In the genomic region with DNA sequence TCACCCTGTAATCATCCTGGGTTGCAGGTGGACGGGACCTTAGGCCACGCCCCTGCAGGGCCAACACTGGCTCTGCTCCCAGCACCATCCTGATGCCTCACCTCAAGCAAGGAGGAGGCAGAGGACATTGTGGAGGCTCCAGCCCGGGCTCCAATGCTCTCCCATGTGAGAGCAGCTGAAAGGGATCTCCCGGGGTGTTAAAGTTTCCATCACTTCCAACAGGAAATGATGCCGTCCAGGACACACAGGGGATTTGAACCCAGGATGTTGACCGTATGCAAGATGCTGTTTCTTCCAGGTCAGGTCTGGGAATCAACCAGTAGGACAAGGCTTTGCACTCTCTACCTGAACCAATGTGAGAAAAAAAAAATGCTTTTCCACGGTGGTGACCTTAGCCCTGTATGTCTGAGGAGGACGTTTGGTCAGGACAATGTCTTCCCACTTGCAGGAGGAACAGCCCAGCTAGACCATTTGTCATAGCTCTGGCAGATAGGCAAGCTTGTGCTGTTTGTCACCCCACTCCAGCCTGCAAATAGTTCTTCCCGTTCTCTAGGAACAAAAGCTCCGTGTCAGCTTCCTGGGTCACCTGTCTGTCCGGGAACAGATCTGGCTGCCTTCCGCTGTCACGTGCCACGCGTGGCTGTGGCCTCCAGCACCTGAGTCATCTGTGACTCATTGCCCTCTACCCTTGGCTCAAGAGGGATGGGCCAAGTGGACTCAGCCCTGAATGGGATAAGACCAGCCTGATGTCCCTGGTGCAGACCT, we compare ENCODE assay signal across 13 mouse cellular contexts. TPM values are rescaled to one million over a fixed set of nuclear protein-coding genes. Genes with fewer than 3 reads are reported as not detected.
DNase-seq lines count a peak whose midpoint lies in the region; ATAC-seq and TF ChIP-seq lines count a peak whose summit lies in the region.
"Had no signal": no experiment of that assay in that cellular context is flagged by ENCODE, and none has a peak within 500 bp of the region (broad histone marks: within the 10 kb centered on the region; RNA-seq: fewer than 3 reads in every experiment).

No protein-coding gene starts in this region.

- no peaks in the 10 kb centered on the region for H3K9me3 ChIP-seq in kidney, embryonic 16.5 days (ENCODE audit: low read length)
- H3K9me3 ChIP-seq in intestine, postnatal 0 days (ENCODE audit: control insufficient read depth), result no peaks in the 10 kb centered on the region
- H3K9me3 ChIP-seq in midbrain, embryonic 14.5 days (ENCODE audit: control insufficient read depth, low read length), result no peaks in the 10 kb centered on the region
- H3K9me3 ChIP-seq: forebrain, embryonic 13.5 days; G1E had no signal

- H3K4me3 ChIP-seq in kidney, embryonic 16.5 days (ENCODE audit: low read length), result no peak overlapping the region
- H3K4me3 ChIP-seq in intestine, postnatal 0 days (ENCODE audit: low read depth, low read length), result no peak overlapping the region
- H3K4me3 ChIP-seq in midbrain, embryonic 14.5 days (replicated peaks; ENCODE audit: low read depth, low read length), result no peak overlapping the region
- H3K4me3 ChIP-seq: forebrain, embryonic 13.5 days; left cerebral cortex, adult 2 months had no signal

- H3K9ac ChIP-seq in kidney, embryonic 16.5 days (replicated peaks; ENCODE audit: low read length), result no peak overlapping the region
- no peak overlapping the region for H3K9ac ChIP-seq in intestine, postnatal 0 days (ENCODE audit: low read depth, low read length)
- H3K9ac ChIP-seq in midbrain, embryonic 14.5 days (replicated peaks; ENCODE audit: low read length), result no peak overlapping the region
- H3K9ac ChIP-seq: forebrain, embryonic 13.5 days had no signal

- H3K27ac ChIP-seq in kidney, embryonic 16.5 days (ENCODE audit: low read length), result no peak overlapping the region
- peak overlapping the region; percentile 85 for H3K27ac ChIP-seq in intestine, postnatal 0 days (ENCODE audit: low read depth, low read length)
- H3K27ac ChIP-seq in midbrain, embryonic 14.5 days (replicated peaks; ENCODE audit: low read depth, low read length), result no peak overlapping the region
- H3K27ac ChIP-seq: forebrain, embryonic 13.5 days; left cerebral cortex, adult 2 months; macrophage had no signal

- no peak; the same call in 1 of the 2 replicates for ATAC-seq in kidney, embryonic 16.5 days (ENCODE audit: low FRiP score, low TSS enrichment)
- peak; percentile 90 for ATAC-seq in intestine, postnatal 0 days
- no peak for ATAC-seq in midbrain, embryonic 14.5 days (ENCODE audit: low FRiP score, low TSS enrichment)
- ATAC-seq: forebrain, embryonic 13.5 days had no signal

- no peaks in the 10 kb centered on the region for H3K27me3 ChIP-seq in kidney, embryonic 16.5 days (ENCODE audit: insufficient read depth, low read length)
- H3K27me3 ChIP-seq in intestine, postnatal 0 days (replicated peaks; ENCODE audit: control insufficient read depth, insufficient read depth, low read length), result no peaks in the 10 kb centered on the region
- H3K27me3 ChIP-seq in midbrain, embryonic 14.5 days (ENCODE audit: control insufficient read depth, insufficient read depth, low read length), result no peaks in the 10 kb centered on the region
- H3K27me3 ChIP-seq: forebrain, embryonic 13.5 days had no signal

- WGBS in kidney, embryonic 16.5 days, result 68% methylated on average over 15 of the region's 15 CpGs
- 50% methylated on average over 15 of the region's 15 CpGs for WGBS in intestine, postnatal 0 days
- WGBS in midbrain, embryonic 14.5 days, result 79% methylated on average over 15 of the region's 15 CpGs

- no peak for TF ChIP-seq CTCF in intestine, postnatal 0 days (IDR thresholded peaks at IDR 0.05; ENCODE audit: low read depth)

- no peaks in the 10 kb centered on the region for H3K36me3 ChIP-seq in kidney, embryonic 16.5 days (ENCODE audit: insufficient read depth, low read length)
- H3K36me3 ChIP-seq in intestine, postnatal 0 days (ENCODE audit: control insufficient read depth, insufficient read depth), result no peaks in the 10 kb centered on the region
- no peaks in the 10 kb centered on the region for H3K36me3 ChIP-seq in midbrain, embryonic 14.5 days (ENCODE audit: control insufficient read depth, insufficient read depth, low read length)
- H3K36me3 ChIP-seq: G1E had no signal

- peak; percentile 54 for DNase-seq in kidney, adult 9 months
- DNase-seq in 3T3-L1 (ENCODE audit: low read depth, low spot score) (peak; percentile 77), NIH3T3 (ENCODE audit: low read depth) (peak; percentile 42)
- DNase-seq in midbrain, embryonic 14.5 days, result no peak
- no peak for DNase-seq in spleen, postnatal 36 days (ENCODE audit: low spot score in 2 of 2)
- DNase-seq: cerebellum, adult 8-10 months; retina, postnatal 1 day had no signal

- no peak overlapping the region for H3K4me2 ChIP-seq in kidney, embryonic 16.5 days (replicated peaks; ENCODE audit: low read depth, low read length)
- H3K4me2 ChIP-seq in intestine, postnatal 0 days (replicated peaks; ENCODE audit: low read depth), result no peak overlapping the region
- H3K4me2 ChIP-seq in midbrain, embryonic 14.5 days (ENCODE audit: low read length), result no peak overlapping the region
- H3K4me2 ChIP-seq: forebrain, embryonic 13.5 days had no signal

- 0 out of 2 replicates have a peak, but pooled peaks cover 4% of the 10 kb centered on the region for H3K4me1 ChIP-seq in kidney, embryonic 16.5 days (ENCODE audit: insufficient read depth, low read length)
- peaks cover 9% of the 10 kb centered on the region; the same call in 1 of the 2 replicates for H3K4me1 ChIP-seq in intestine, postnatal 0 days (replicated peaks; ENCODE audit: control insufficient read depth, insufficient read depth, low read length)
- no peaks in the 10 kb centered on the region for H3K4me1 ChIP-seq in midbrain, embryonic 14.5 days (ENCODE audit: control insufficient read depth, insufficient read depth, low read length)
- H3K4me1 ChIP-seq: forebrain, embryonic 13.5 days had no signal

RNA-seq across cellular contexts. Expression of gene Vegfa, which starts 28.3 kb away (rescaled TPM):
- polyA plus RNA-seq in kidney, embryonic 16.5 days (2015; fragmentation: Nextera tagmentation; extraction: Ambion mirVana), result 5.7 and 5.9 TPM in 2 replicates
- 5.9 and 8.2 TPM in 2 replicates for polyA plus RNA-seq in intestine, postnatal 0 days (2015; fragmentation: Nextera tagmentation; extraction: Ambion mirVana)
- polyA plus RNA-seq in midbrain, embryonic 14.5 days (2014; fragmentation: Nextera tagmentation; extraction: Ambion mirVana), result 4.3 and 5.5 TPM in 2 replicates

Comparison
In these comparisons a context has a peak if more than half of its experiments do, and no peak if none do; other contexts are left out.
1. DNase-seq: peak in kidney, adult 9 months (single experiment), 3T3-L1 (single experiment) and NIH3T3 (single experiment); none in midbrain, embryonic 14.5 days (single experiment) and spleen, postnatal 36 days (0 of 2).